Mouse (Mus musculus) embryonic fibroblast, embryonic 13.5 days (primary cell): Measurements from ENCODE around the gene Lamtor3.

Source experiments
- CTCF ChIP-seq: IDR thresholded peaks from 2 replicates; pipeline ENCODE4 v1.5.1; 2011; ENCODE audit warnings: mild to moderate bottlenecking, control low read depth, low read length, moderate library complexity, borderline replicate concordance; ENCODE audit not compliant: insufficient read depth
- POLR2A ChIP-seq: IDR thresholded peaks from 2 replicates; pipeline ENCODE4 v1.6.1; 2011; ENCODE audit warnings: low read depth, mild to moderate bottlenecking, control low read depth, low read length, moderate library complexity

- TF ChIP-seq CTCF: no peak
- 0 out of 2 replicates have a peak, but pooled peaks have one; percentile 39 for TF ChIP-seq POLR2A
These were observed 616 bp downstream of the Lamtor3 start for GRCm38 (mm10) chr3:137918932-137919311.
